ENCODE assay signal across 10 mouse cellular contexts in the genomic region with DNA sequence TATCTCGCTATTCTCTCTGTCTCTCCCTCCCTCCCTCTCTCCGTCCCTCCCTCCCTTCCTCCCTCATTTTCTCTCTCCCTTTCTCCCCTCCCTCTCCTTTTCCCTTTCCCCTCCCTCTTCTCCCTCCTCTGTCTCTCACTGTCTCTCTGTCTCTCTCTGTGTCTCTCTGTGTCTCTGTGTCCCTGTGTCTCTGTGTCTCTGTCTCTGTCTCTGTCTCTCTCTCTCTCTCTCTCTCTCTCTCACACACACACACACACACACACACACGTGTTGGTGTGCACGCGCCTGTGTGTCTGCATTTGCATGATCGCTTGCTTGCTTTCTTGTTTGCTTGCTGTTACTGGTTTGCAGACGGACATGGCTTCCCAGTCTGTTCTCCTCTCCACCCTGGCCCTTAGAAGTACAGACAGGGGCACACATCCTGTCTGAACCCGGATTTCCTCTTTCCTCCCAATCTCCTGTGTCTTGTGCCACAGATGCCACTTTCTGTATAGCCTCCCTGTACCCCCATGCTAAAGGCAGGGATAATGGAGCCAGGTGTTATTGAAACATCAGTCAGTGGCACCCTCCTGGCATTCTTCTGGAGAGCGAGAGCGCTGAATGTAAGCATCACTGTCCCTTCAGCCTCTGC.
DNase-seq lines count a peak whose midpoint lies in the region; ATAC-seq and TF ChIP-seq lines count a peak whose summit lies in the region.
"Had no signal": no experiment of that assay in that cellular context is flagged by ENCODE, and none has a peak within 500 bp of the region (broad histone marks: within the 10 kb centered on the region; RNA-seq: fewer than 3 reads in every experiment).

No protein-coding gene starts in this region.

- no peaks in the 10 kb centered on the region for H3K79me2 ChIP-seq in heart, adult 2 months (replicated peaks; ENCODE audit: control insufficient read depth, insufficient read depth, low read length)

- peaks cover 31% of the 10 kb centered on the region for H3K27me3 ChIP-seq in heart, postnatal 0 days (ENCODE audit: control insufficient read depth, insufficient read depth, low read length)
- peaks cover 11% of the 10 kb centered on the region for H3K27me3 ChIP-seq in heart, adult 2 months (ENCODE audit: control insufficient read depth, insufficient read depth, low read length)
- H3K27me3 ChIP-seq in embryonic facial prominence, embryonic 15.5 days, result peaks cover 24% of the 10 kb centered on the region
- H3K27me3 ChIP-seq in intestine, embryonic 16.5 days (replicated peaks; ENCODE audit: control insufficient read depth, insufficient read depth, low read length), result peaks cover 13% of the 10 kb centered on the region; the same call in 1 of the 2 replicates
- no peaks in the 10 kb centered on the region for H3K27me3 ChIP-seq in midbrain, postnatal 0 days (ENCODE audit: insufficient read depth, low read length)

- 17% methylated on average over 10 of the region's 10 CpGs for WGBS in heart, postnatal 0 days
- WGBS in heart, adult 2 months, result 25% methylated on average over 10 of the region's 10 CpGs
- 17% methylated on average over 10 of the region's 10 CpGs for WGBS in embryonic facial prominence, embryonic 15.5 days
- WGBS in intestine, embryonic 16.5 days, result 12% methylated on average over 10 of the region's 10 CpGs
- WGBS in midbrain, postnatal 0 days, result 8% methylated on average over 10 of the region's 10 CpGs

- intact Hi-C loops in heart, adult 2 months (cut with DNase I), result no loop called here

- no peak for TF ChIP-seq CTCF in heart, postnatal 0 days (IDR thresholded peaks at IDR 0.05; ENCODE audit: low read depth)
- TF ChIP-seq CTCF in heart, adult 2 months (IDR thresholded peaks at IDR 0.05), result no peak
- no peak for TF ChIP-seq CTCF in midbrain, postnatal 0 days (IDR thresholded peaks at IDR 0.05)

- no peak for TF ChIP-seq EP300 in heart, postnatal 0 days (IDR thresholded peaks at IDR 0.05; ENCODE audit: low read depth)
- TF ChIP-seq EP300 in heart, adult 2 months (IDR thresholded peaks at IDR 0.05; ENCODE audit: insufficient read depth, low read depth, low read length), result no peak

- H3K4me2 ChIP-seq in heart, postnatal 0 days (ENCODE audit: low read depth, low read length), result peak overlapping the region; percentile 97
- H3K4me2 ChIP-seq in embryonic facial prominence, embryonic 15.5 days (replicated peaks), result peak overlapping the region; percentile 91
- peak overlapping the region; percentile 92 for H3K4me2 ChIP-seq in intestine, embryonic 16.5 days (ENCODE audit: low read depth, low read length)
- H3K4me2 ChIP-seq in midbrain, postnatal 0 days (ENCODE audit: low read depth, low read length, poor library complexity, severe bottlenecking), result peak overlapping the region; percentile 72

- no peaks in the 10 kb centered on the region for H3K4me1 ChIP-seq in heart, postnatal 0 days (ENCODE audit: control insufficient read depth, insufficient read depth)
- no peaks in the 10 kb centered on the region for H3K4me1 ChIP-seq in heart, adult 2 months (ENCODE audit: control insufficient read depth, insufficient read depth, low read length)
- H3K4me1 ChIP-seq in embryonic facial prominence, embryonic 15.5 days, result peaks cover 9% of the 10 kb centered on the region; the same call in 1 of the 2 replicates
- peaks cover 4% of the 10 kb centered on the region; the same call in 1 of the 2 replicates for H3K4me1 ChIP-seq in intestine, embryonic 16.5 days (ENCODE audit: control insufficient read depth, insufficient read depth, low read length)
- H3K4me1 ChIP-seq in midbrain, postnatal 0 days (ENCODE audit: insufficient read depth, low read length), result no peaks in the 10 kb centered on the region; the same call in 1 of the 2 replicates

- peak overlapping the region; percentile 58 for H3K4me3 ChIP-seq in heart, postnatal 0 days (ENCODE audit: low read depth, low read length)
- no peak overlapping the region for H3K4me3 ChIP-seq in heart, adult 2 months
- peak overlapping the region; percentile 51 for H3K4me3 ChIP-seq in embryonic facial prominence, embryonic 15.5 days (replicated peaks)
- H3K4me3 ChIP-seq in intestine, embryonic 16.5 days (ENCODE audit: low read length), result peak overlapping the region; percentile 58
- H3K4me3 ChIP-seq in midbrain, postnatal 0 days (ENCODE audit: low read depth, low read length), result peak overlapping the region; percentile 49
- H3K4me3 ChIP-seq: erythroblast, embryonic 14.5 days had no signal

- no peaks in the 10 kb centered on the region for H3K36me3 ChIP-seq in heart, postnatal 0 days (replicated peaks; ENCODE audit: control insufficient read depth, insufficient read depth, low read length)
- no peaks in the 10 kb centered on the region for H3K36me3 ChIP-seq in heart, adult 2 months (ENCODE audit: control insufficient read depth, insufficient read depth, low read length)
- H3K36me3 ChIP-seq in embryonic facial prominence, embryonic 15.5 days, result no peaks in the 10 kb centered on the region
- no peaks in the 10 kb centered on the region for H3K36me3 ChIP-seq in intestine, embryonic 16.5 days (ENCODE audit: control insufficient read depth, insufficient read depth, low read length)
- H3K36me3 ChIP-seq in midbrain, postnatal 0 days (ENCODE audit: insufficient read depth, low read length), result no peaks in the 10 kb centered on the region

- H3K27ac ChIP-seq in heart, postnatal 0 days (ENCODE audit: low read depth), result no peak overlapping the region
- H3K27ac ChIP-seq in heart, adult 2 months, result no peak overlapping the region
- H3K27ac ChIP-seq in embryonic facial prominence, embryonic 15.5 days (replicated peaks), result no peak overlapping the region
- H3K27ac ChIP-seq in intestine, embryonic 16.5 days (ENCODE audit: low read length), result no peak overlapping the region
- peak overlapping the region; percentile 83 for H3K27ac ChIP-seq in midbrain, postnatal 0 days (ENCODE audit: low read depth, low read length)

- TF ChIP-seq POLR2A in heart, adult 2 months (IDR thresholded peaks at IDR 0.05; ENCODE audit: insufficient read depth, low read depth, low read length), result no peak

- no peaks in the 10 kb centered on the region for H3K9me3 ChIP-seq in heart, postnatal 0 days (replicated peaks; ENCODE audit: control insufficient read depth, low read length)
- H3K9me3 ChIP-seq in embryonic facial prominence, embryonic 15.5 days (replicated peaks), result no peaks in the 10 kb centered on the region
- no peaks in the 10 kb centered on the region for H3K9me3 ChIP-seq in intestine, embryonic 16.5 days (ENCODE audit: control insufficient read depth, low read length)
- H3K9me3 ChIP-seq in midbrain, postnatal 0 days (ENCODE audit: low read length), result no peaks in the 10 kb centered on the region

- no peak for DNase-seq in heart, postnatal 0 days (ENCODE audit: low spot score)
- no peak for DNase-seq in heart, adult 2 months
- no peak for DNase-seq in midbrain, postnatal 0 days (ENCODE audit: low spot score)
- no peak for DNase-seq in spleen, adult 12 weeks (ENCODE audit: low spot score)
- no peak for DNase-seq in natural killer cell, adult 2 months (ENCODE audit: low spot score in 2 of 2)
- no peak for DNase-seq in thymus, postnatal 14 days
- DNase-seq: thymus, adult 2 months had no signal

- no peak for ATAC-seq in heart, postnatal 0 days (ENCODE audit: insufficient read depth, low read depth)
- no peak for ATAC-seq in embryonic facial prominence, embryonic 15.5 days (ENCODE audit: insufficient number of reproducible peaks, low FRiP score, low TSS enrichment, low read depth)
- ATAC-seq in intestine, embryonic 16.5 days, result no peak
- no peak for ATAC-seq in midbrain, postnatal 0 days (ENCODE audit: low FRiP score)

- no peak overlapping the region for H3K9ac ChIP-seq in heart, postnatal 0 days (replicated peaks; ENCODE audit: low read depth, low read length)
- H3K9ac ChIP-seq in heart, adult 2 months (ENCODE audit: low read depth, low read length), result no peak overlapping the region
- H3K9ac ChIP-seq in embryonic facial prominence, embryonic 15.5 days, result peak overlapping the region; percentile 47; the same call in 1 of the 2 replicates
- peak overlapping the region; percentile 61; the same call in 1 of the 2 replicates for H3K9ac ChIP-seq in intestine, embryonic 16.5 days (ENCODE audit: low read depth, low read length)
- peak overlapping the region; percentile 61 for H3K9ac ChIP-seq in midbrain, postnatal 0 days (replicated peaks; ENCODE audit: low read length, poor library complexity, severe bottlenecking)

Comparison
In these comparisons a context has a peak if more than half of its experiments do, and no peak if none do; other contexts are left out.
1. H3K9ac ChIP-seq: peak in embryonic facial prominence, embryonic 15.5 days (single experiment), intestine, embryonic 16.5 days (single experiment) and midbrain, postnatal 0 days (single experiment); none in heart, postnatal 0 days (single experiment) and heart, adult 2 months (single experiment).
2. Peak in every context shown above with its lines, with median percentiles within 50 percentile points of each other: H3K4me2 ChIP-seq.